In genomic region chr11:22972746-22973526, GRCm38 (mm10) we compare ENCODE assay signal across 8 mouse cellular contexts. TPM values are rescaled to one million over a fixed set of nuclear protein-coding genes. Genes with fewer than 3 reads are reported as not detected.
DNase-seq lines count a peak whose midpoint lies in the region; ATAC-seq lines count a peak whose summit lies in the region.

No protein-coding gene starts in this region.

- peak overlapping the region; percentile 73 for H3K27ac ChIP-seq in hindbrain, embryonic 12.5 days

- H3K36me3 ChIP-seq in hindbrain, embryonic 12.5 days = peaks cover 41% of the 10 kb centered on the region

- peaks cover 15% of the 10 kb centered on the region for H3K4me1 ChIP-seq in hindbrain, embryonic 12.5 days

- H3K27me3 ChIP-seq in hindbrain, embryonic 12.5 days = no peaks in the 10 kb centered on the region

- 44% methylated on average over 41 of the region's 46 CpGs for WGBS in hindbrain, embryonic 12.5 days

- peaks cover 29% of the 10 kb centered on the region for H3K9me3 ChIP-seq in hindbrain, embryonic 12.5 days (replicated peaks)

- H3K4me2 ChIP-seq in hindbrain, embryonic 12.5 days (replicated peaks) = peak overlapping the region; percentile 65

- peak overlapping the region; percentile 64 for H3K9ac ChIP-seq in hindbrain, embryonic 12.5 days

- peak; percentile 73 for ATAC-seq in hindbrain, embryonic 12.5 days (ENCODE audit: low FRiP score)

- DNase-seq in T-cell, adult 2 months (ENCODE audit: low spot score) = peak; percentile 81
- DNase-seq in cerebellum, postnatal 14 days = peak; percentile 84 to 89
- DNase-seq in frontal cortex, postnatal 10 days (ENCODE audit: low spot score in 2 of 2) = peak; percentile 66 to 79
- peak; percentile 88 for DNase-seq in layer of hippocampus, postnatal 14 days (ENCODE audit: low spot score in 2 of 2)
- DNase-seq in lung, postnatal 25 days (ENCODE audit: low spot score) = peak; percentile 88
- peak; percentile 60 for DNase-seq in retina, adult 2 months (ENCODE audit: low read depth, low spot score)
- DNase-seq in thymus, postnatal 25 days = peak; percentile 77

- H3K4me3 ChIP-seq in hindbrain, embryonic 12.5 days = peak overlapping the region; percentile 50

RNA-seq across cellular contexts. Expression of gene Zrsr1, which starts 1.1 kb away (rescaled TPM):
- polyA plus RNA-seq in hindbrain, embryonic 12.5 days (2016; fragmentation: Nextera tagmentation; extraction: Ambion mirVana) = 5.2 and 7.5 TPM in 2 replicates
- total RNA-seq in layer of hippocampus, postnatal 14 days (2021) = 10 to 100 TPM; 50.8 to 57.3 TPM

RNA-seq across cellular contexts. Expression of gene Gm28048, which starts 9.0 kb away (rescaled TPM):
- polyA plus RNA-seq in hindbrain, embryonic 12.5 days (2016; fragmentation: Nextera tagmentation; extraction: Ambion mirVana) = 5.7 TPM in 2 replicates
- 1 to 10 TPM; 8.5 to 9.1 TPM for total RNA-seq in layer of hippocampus, postnatal 14 days (2021)

RNA-seq across cellular contexts. Expression of gene Commd1, which starts 9.2 kb away (rescaled TPM):
- polyA plus RNA-seq in hindbrain, embryonic 12.5 days (2016; fragmentation: Nextera tagmentation; extraction: Ambion mirVana) = 309 and 314 TPM in 2 replicates
- total RNA-seq in layer of hippocampus, postnatal 14 days (2021) = 10 to 100 TPM; 54.8 to 61.3 TPM

RNA-seq across cellular contexts. Expression of gene Cct4, which starts 17.4 kb away (rescaled TPM):
- polyA plus RNA-seq in hindbrain, embryonic 12.5 days (2016; fragmentation: Nextera tagmentation; extraction: Ambion mirVana) = 326 and 341 TPM in 2 replicates
- total RNA-seq in layer of hippocampus, postnatal 14 days (2021) = 100 to 1,000 TPM; 101 to 103 TPM

RNA-seq across cellular contexts. Expression of gene Fam161a, which starts 34.4 kb away (rescaled TPM):
- 7.7 and 8.0 TPM in 2 replicates for polyA plus RNA-seq in hindbrain, embryonic 12.5 days (2016; fragmentation: Nextera tagmentation; extraction: Ambion mirVana)
- 1 to 10 TPM; 3.8 to 6.9 TPM for total RNA-seq in layer of hippocampus, postnatal 14 days (2021)

Comparison
In these comparisons a context has a peak if more than half of its experiments do, and no peak if none do; other contexts are left out.
1. Peak in every context shown above with its lines: DNase-seq, ATAC-seq, H3K4me3 ChIP-seq and H3K27ac ChIP-seq.